Mouse (Mus musculus) cortical plate, adult 2 months (tissue): Measurements from ENCODE around the gene Fam19a3. TPM values are rescaled to one million over a fixed set of nuclear protein-coding genes. Genes with fewer than 3 reads are reported as not detected.

Source experiments
- H3K27ac ChIP-seq: fragments of 200-500 bp; 2 replicates; pipeline ENCODE4 v1.5.1; 2012; ENCODE audit warnings: low read length, control low read depth, inconsistent platforms; ENCODE audit not compliant: insufficient read depth
- H3K4me1 ChIP-seq: fragments of 200-500 bp; 2 replicates; pipeline ENCODE4 v1.6.1; 2011; ENCODE audit warnings: low read length; ENCODE audit not compliant: control insufficient read depth, insufficient read depth
- H3K4me3 ChIP-seq: fragments of 200-500 bp; 2 replicates; pipeline ENCODE4 v1.5.1; 2011; ENCODE audit warnings: mild to moderate bottlenecking, low read length, control low read depth; ENCODE audit not compliant: insufficient read depth
- CTCF ChIP-seq: fragments of 200-500 bp; IDR thresholded peaks from 2 replicates; pipeline ENCODE4 v1.5.1; 2011; ENCODE audit warnings: mild to moderate bottlenecking, control low read depth, low read length; ENCODE audit not compliant: insufficient read depth; ENCODE audit errors: extremely low read depth
- POLR2A ChIP-seq: fragments of 200-500 bp; IDR thresholded peaks from 2 replicates; pipeline ENCODE4 v1.6.1; 2011; ENCODE audit warnings: mild to moderate bottlenecking, low read length, control low read depth; ENCODE audit not compliant: insufficient read depth; ENCODE audit errors: extremely low read depth
- polyA plus RNA-seq: library from polyadenylated mRNA; depleted of rRNA; stranded (reverse); fragments of >200 nt; gene quantifications from 2 replicates; pipeline ENCODE4 v1.2.3, GENCODE M21; 2012

Fam19a3 gene
- polyA plus RNA-seq, 1 experiment = 0.08 TPM

DNA sequence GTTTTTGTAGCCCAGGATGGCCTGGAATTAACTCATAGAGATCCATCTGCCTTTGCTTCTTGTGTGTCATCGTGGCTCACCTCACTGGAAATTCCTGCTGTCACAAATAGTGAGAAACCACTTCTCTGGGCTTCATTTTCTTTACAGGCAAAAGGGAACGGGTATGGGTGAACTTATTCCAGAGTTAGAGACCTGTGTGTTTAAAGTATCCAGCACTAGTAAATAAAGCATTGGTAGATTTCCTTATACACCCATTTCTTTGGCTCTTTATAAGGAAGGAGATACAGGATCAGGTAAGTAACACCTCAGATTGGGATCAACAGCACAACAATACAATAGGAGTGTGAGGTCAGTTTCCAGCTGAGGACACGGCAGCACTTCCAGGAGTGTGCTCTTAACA, 6.4 kb upstream of the Fam19a3 start, which contains the start of gene Rhoc:
Gene Rhoc, plus strand, starts transcription at position 301 of the 400 bp plus-strand sequence.
- Histone ChIP-seq H3K27ac (peak within 1 kb of the TSS; percentile 66; the same call in 1 of the 2 replicates), H3K4me3 (peak within 1 kb of the TSS; percentile 42), H3K4me1 (peaks cover 14% of the 10 kb centered on the region)
- TF ChIP-seq POLR2A (no peak), CTCF (no peak)

- Histone ChIP-seq H3K27ac (no peak overlapping the region), H3K4me1 (peaks cover 2% of the 10 kb centered on the region; the same call in 1 of the 2 replicates), H3K4me3 (no peak overlapping the region)
- TF ChIP-seq CTCF = no peak
Measured at GRCm38 (mm10) chr3:104785284-104785683, 3.6 kb upstream of the Fam19a3 start.

GRCm38 (mm10) chr3:104783971-104784500, 2.4 kb upstream of the Fam19a3 start:
- TF ChIP-seq POLR2A (no peak), CTCF (no peak)
- H3K4me1 ChIP-seq = peaks cover 2% of the 10 kb centered on the region; the same call in 1 of the 2 replicates

DNA sequence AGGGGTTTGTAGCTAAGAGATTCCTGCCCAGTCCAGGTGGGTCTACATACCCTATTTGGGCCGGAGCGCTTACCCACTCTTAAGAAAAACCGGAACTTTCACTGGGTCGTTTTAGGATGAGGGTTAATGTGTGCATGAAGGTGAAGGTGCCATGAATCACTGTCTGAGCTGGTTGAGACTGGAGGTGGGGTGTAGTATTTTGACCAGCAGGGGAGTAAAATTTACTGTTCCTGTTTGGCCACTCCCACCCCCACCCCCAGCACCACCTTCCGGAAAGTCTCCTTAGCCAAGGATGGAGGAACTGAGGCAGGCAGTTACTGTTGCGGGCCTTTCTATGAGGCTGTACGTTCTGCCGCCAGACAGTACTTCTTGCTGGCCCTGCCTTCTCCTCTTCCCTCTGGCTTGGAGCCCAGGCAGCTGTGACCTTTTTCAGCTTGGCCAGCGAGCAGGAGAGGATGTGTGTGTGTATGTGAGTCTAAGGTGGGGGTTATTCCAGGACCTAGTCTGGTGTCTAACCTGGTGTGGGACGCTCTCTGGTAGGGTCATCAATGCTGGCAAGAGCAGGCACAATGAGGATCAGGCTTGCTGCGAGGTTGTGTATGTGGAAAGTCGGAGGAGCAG, 531 bp upstream of the Fam19a3 start:
- TF ChIP-seq CTCF (no peak), POLR2A (no peak)
- Histone ChIP-seq H3K4me1 (no peaks in the 10 kb centered on the region), H3K4me3 (no peak overlapping the region), H3K27ac (no peak overlapping the region)

More at GRCm38 (mm10) chr3:104783971-104784500, 2.4 kb upstream of the Fam19a3 start:
- no peak overlapping the region for H3K27ac ChIP-seq
- H3K4me3 ChIP-seq = no peak overlapping the region

DNA sequence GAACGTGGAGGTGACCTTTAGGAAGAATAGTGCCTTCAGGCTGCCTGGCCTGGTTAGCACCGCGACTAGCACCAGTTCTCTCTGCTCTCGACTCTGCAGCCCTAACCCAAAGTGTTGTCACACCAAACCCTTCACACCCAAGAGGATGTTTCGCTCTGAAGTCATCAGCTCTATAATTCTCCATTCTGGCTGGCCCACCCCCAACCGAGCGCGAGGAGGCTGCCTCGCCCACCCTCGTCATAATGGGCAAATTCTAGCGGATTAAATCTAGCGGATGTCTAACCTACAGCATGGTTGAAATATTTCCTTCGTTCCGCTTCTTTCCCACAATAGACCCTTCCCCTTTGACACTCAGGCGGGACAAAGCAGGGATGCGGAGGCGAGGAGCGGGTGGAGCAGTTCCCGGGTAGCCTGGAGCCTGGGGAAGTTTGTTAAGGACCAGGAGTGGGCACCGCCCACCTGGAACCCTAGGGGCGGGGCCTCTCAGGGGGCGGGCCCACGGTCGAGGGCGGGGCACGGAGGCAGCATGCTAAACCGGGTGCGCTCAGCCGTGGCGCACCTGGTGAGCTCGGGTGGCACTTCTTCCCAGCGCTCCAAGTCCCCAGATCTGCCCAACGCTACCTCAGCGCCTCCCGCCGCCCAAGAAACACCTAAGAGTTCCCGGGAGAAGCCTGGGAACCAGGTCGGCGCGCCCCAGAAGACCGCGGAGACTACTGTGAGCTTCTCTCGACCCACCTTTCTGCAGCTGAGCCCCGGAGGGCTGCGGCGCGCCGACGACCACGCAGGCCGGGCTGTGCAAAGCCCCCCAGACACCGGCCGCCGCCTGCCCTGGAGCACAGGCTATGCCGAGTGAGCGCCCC, 849 bp downstream of the Fam19a3 start, which contains the start of gene Ppm1j:
Gene Ppm1j, plus strand, starts transcription at position 496 of the 860 bp plus-strand sequence.
- TF ChIP-seq CTCF (no peak), POLR2A (no peak)
- no peak within 1 kb of the TSS for H3K27ac ChIP-seq
- peak within 1 kb of the TSS; percentile 27 for H3K4me3 ChIP-seq
- no peaks in the 10 kb centered on the region for H3K4me1 ChIP-seq

DNA sequence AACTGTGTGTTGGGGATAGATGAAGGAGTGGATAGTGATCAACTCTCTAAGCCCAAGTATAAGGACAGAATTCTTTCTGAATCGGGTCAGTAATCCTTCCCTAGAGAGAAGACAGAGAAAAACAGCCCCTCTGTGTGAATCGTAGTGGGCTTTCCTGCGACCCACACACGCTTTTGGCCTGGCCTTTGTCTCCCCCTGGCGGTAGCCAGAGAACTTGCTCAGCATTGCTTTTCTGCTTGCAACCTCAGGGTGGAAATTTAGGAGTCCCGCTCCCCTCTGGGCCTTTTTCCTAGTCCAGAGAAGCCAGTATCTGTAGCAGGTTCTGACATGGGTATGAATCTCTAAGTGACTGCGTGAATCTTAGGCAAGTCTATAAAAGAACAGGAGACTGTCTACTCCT, 1.7 kb downstream of the Fam19a3 start:
- no peak overlapping the region for H3K27ac ChIP-seq
- no peaks in the 10 kb centered on the region for H3K4me1 ChIP-seq
- no peak overlapping the region for H3K4me3 ChIP-seq
- TF ChIP-seq CTCF (peak; percentile 88), POLR2A (no peak)

GRCm38 (mm10) chr3:104777342-104777741, 4.3 kb downstream of the Fam19a3 start:
- H3K27ac ChIP-seq = no peak overlapping the region
- H3K4me1 ChIP-seq = no peaks in the 10 kb centered on the region
- no peak overlapping the region for H3K4me3 ChIP-seq
- TF ChIP-seq CTCF = peak; percentile 27
- no peak for TF ChIP-seq POLR2A

DNA sequence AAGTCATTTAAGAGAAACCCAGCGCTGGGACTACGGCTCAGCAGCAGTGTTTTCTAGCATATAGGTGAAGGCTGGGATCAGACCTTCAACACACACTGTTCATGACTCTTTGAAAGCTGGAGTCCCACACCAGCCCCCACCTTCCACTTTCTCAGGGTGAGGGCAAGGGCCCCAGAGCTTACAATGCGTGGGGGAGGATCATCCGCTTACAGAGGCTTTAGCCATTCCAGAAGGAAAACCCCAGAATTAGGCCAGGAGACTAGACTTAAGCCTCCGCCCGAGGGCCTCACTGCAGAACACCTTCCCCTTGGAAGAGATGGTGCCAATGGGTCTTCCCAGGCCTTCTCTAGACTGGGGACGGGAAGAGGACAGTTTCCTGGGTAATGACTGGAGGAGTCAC, 8.3 kb downstream of the Fam19a3 start:
- Histone ChIP-seq H3K4me1 (no peaks in the 10 kb centered on the region), H3K4me3 (no peak overlapping the region), H3K27ac (no peak overlapping the region)
- TF ChIP-seq CTCF (no peak), POLR2A (no peak)

- TF ChIP-seq CTCF (no peak), POLR2A (no peak)
- Histone ChIP-seq H3K4me3 (no peak overlapping the region), H3K27ac (no peak overlapping the region), H3K4me1 (no peaks in the 10 kb centered on the region)
Measured at GRCm38 (mm10) chr3:104771460-104771859, 10.2 kb downstream of the Fam19a3 start.
